Mouse (Mus musculus) right cerebral cortex, postnatal 25 days (tissue): ENCODE measurements around the gene Olfr1472.
"Not testable (repeated sequence)": the region's sequence is repeated elsewhere in the genome, so short reads cannot be mapped to it uniquely, and the experiment has no call there.

Source experiments
- DNase-seq: peaks from one replicate; pipeline ENCODE4 v3.0.0; 2022

Olfr1472 gene

DNA sequence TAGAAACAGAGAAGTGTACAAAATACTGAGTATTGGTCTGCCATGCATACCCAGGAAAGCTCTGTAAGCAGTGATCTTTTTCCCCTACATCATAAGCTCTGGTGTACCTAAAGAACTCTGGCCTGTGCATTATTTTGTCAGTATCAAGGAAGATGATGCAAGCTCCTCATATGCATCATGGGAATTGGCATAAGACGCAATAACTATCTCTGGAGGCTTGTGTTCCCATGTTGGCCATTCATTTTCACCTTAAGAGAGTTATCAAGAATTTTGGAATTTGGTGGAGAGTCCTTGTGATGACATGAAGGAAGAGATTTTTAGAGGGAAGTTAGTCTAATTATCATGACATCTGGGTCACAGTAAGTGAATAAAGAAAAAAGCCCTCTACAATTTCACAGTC lies at the start of gene Olfr1472:
TSS of gene Olfr1472 (minus strand) at position 101 of the 400 bp plus-strand sequence.
- DNase-seq: no peak

DNA sequence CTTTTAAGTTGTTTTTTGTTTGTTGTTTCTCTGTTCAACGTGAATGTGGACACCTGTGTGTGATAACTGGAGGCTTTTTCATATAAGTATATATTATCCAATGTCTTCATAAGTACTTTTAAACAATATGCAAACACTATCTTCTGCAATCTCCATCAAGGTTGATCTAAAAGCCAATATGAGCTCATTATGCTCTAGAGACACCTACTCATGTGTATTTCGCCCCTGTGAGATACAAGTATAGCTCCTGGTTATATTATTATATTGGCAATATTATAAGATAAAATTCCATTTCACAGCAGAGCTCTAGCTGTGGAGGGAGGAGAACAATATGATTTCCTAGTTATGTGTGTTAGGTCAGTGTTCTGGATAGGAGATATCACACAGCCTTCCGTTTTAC lies 44.4 kb upstream of the Olfr1472 start, which contains the start of gene Olfr1477:
TSS of gene Olfr1477 (plus strand) at position 301 of the 400 bp plus-strand sequence.
- DNase-seq: no peak

DNA sequence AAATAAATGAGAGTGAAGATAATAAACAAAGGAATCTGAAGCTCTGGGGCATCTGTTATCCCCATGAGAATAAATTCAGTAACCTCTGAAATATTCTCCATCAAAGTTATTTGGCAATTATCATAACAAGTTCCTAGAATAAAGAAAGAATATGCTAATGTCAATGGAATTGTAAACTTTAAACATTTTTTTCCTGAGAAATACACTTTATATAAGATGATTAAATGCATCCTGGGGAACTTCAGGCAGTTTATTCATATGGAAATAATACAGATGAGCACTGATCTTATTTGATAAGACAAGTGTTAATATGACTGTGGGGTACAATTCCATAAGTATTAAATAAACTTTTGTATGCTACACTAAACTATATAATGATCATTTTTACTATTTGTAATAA lies 24.2 kb upstream of the Olfr1472 start, which contains the start of gene Olfr1475:
TSS of gene Olfr1475 (minus strand) at position 101 of the 400 bp plus-strand sequence.
- no peak for DNase-seq

DNA sequence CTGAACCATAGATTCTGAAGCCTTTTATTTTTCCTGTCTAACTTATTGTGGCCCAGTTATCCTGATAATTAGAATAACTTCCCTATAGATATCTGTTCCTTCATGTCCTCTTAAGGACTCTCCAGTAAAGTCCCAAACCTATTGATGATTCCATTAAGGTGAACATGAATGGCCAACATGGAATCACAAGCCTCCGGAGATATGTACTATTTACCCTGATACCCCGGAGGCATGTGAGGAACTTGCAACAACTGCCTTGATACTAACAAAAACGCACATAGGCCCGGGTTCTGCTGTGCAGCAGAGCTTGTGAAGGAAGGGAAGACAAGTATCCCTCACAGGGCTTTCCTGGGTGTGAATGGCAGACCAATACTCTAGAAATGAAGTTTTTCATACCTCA lies 13.4 kb upstream of the Olfr1472 start, which contains the start of gene Olfr1474:
TSS of gene Olfr1474 (plus strand) at position 301 of the 400 bp plus-strand sequence.
- not testable (repeated sequence) for DNase-seq

DNA sequence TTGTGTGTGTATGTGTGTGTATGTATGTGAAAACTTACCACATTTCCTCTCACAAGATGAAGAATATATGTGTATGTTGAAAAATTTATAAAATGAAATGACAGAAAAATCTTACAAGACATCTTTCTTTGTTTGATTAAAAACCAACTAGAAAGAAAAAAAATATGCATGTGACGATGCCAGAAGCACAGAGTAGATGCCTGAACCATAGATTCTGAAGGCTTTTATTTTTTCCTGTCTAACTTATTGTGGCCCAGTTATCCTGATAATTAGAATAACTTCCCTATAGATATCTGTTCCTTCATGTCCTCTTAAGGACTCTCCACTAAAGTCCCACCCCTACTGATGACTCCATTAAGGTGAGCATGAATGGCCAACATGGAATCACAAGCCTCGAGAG lies 12.8 kb downstream of the Olfr1472 start, which contains the start of gene Olfr1471:
TSS of gene Olfr1471 (plus strand) at position 301 of the 400 bp plus-strand sequence.
- DNase-seq: not testable (repeated sequence)

DNA sequence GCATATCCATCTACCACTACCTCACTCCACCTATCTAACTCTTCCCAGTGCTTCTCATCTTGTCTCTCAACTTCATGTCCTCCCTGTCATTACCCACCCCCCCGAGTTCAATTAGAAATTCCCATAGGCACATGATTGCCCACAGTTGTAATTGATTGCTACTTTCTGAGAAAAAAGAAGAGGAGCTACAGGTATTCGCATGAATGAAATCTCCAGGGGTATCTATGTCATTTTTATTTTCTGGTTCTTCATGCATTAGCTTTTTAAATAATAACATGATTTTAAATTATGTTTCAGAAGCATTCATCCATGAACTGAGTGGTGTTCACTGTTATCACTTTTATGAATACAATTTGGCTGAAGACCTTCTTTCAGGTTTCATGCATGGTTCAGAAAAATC lies 48.3 kb downstream of the Olfr1472 start, which contains the start of gene Olfr1469:
TSS of gene Olfr1469 (plus strand) at position 301 of the 400 bp plus-strand sequence.
- no peak for DNase-seq
